Mouse (Mus musculus) bone marrow, adult 2 months (tissue): ENCODE data around the gene Erp27.

Experiments used
- CTCF ChIP-seq: fragments of 200-500 bp; IDR thresholded peaks from 2 replicates; pipeline ENCODE4 v1.5.1; 2011; ENCODE audit warnings: low read length, control low read depth; ENCODE audit not compliant: control insufficient read depth, insufficient read depth
- POLR2A ChIP-seq: fragments of 200-500 bp; IDR thresholded peaks from 2 replicates; pipeline ENCODE4 v1.6.1; 2011; ENCODE audit warnings: low read depth, mild to moderate bottlenecking, control low read depth, low read length, borderline replicate concordance; ENCODE audit not compliant: control insufficient read depth

DNA sequence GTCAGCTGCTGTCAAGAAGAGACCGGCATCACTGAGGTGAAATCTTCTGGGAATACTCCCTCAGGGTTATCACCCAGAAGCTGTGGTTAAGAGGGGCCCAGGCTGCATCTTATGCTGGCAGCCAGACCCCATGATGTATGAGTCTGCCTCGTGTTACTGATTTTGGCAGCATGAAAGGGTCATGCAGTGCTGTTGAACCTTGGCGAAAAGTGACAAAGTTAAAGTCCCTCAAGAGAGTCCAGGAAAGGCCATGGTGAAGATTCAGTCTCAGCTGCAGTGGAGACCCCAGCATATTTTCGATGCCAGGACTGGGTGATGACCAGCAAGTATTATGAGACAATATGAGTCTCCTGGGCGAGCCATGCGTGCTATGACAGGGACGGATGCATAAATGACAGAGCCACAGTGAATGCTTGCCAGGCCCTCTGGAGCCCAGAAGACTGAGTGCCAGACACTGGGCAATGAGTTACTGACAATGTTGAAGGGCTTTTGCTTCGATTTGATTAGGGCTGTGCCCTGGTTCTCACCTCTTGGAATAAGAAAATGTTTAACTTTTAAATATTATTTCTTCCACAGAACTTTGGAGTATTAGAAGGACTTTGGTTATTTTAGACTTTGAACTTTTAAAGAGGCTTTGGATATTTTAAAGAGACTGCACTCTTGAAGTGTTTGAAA is 6.1 kb downstream of the Erp27 start:
- TF ChIP-seq CTCF (no peak), POLR2A (no peak)
